Mouse (Mus musculus) B cell, adult 2 months (primary cell): ENCODE measurements at regions not wholly inside any gene's neighbourhood (a gene's known extent, or its start where the extent isn't known, plus 50 kb on each side); places are given as distances from the start of the nearest gene placed in this dataset.

Experiments
- DNase-seq, 2 experiments: peaks; one replicate each; pipeline ENCODE4 v3.0.0; 2022

DNA sequence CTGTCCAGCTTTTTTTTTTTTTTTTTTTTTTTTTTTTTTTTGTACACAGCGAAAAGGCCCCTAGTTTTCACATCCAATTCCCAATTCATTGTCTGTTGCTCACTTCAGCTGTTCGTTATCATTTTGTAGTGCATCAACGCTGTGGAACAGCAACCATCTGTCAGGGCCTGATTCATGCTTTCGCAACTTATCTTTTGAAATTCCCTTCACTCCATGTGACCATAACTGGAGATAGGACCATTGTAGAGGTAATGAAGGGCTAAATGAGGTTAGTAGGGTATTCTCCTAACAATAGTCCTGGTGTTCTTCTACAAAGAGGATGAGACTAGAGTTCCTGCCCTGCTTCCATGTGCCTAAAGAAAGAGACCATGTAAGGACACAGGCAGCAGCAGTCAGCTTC lies 146.6 kb upstream of the Clnk start:
- DNase-seq, result no peak

DNA sequence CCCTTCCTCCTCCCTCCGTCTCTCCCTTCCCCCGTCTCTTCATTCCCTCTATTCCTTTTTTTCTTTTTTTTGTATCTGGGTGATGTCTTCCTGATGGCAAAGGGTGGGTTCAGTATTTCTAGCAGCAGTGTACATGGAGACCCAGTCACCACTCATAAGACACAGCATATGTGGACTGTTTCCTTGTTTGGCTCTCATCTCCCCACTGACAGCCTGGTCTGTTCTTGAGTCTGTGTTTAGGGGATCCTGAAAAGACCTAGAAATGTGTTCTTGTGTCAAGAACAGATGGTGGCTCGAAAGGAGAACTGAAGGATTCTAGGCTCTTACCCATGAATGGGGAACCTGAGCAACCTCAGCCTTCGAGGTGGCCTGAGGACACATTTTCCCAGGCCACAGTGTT lies 124.0 kb upstream of the Clnk start:
- DNase-seq, result no peak

DNA sequence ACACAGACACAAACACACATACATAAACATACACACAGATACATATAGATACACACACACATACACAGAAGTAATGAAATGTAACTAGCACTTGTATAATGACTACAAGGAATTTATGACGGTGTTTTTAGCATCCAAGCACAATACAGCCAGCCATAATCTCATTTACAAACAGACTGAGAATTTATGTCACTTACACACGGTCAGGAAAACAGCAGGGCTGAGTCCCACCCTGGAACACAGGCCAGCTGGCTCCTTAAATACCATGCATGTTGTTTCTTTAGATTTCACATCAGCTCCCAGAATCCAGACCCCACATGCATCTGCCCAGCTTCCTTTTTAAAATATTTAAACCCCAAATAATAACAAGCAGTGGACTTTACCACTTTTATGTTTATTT lies 123.1 kb upstream of the Clnk start:
- no peak for DNase-seq

DNA sequence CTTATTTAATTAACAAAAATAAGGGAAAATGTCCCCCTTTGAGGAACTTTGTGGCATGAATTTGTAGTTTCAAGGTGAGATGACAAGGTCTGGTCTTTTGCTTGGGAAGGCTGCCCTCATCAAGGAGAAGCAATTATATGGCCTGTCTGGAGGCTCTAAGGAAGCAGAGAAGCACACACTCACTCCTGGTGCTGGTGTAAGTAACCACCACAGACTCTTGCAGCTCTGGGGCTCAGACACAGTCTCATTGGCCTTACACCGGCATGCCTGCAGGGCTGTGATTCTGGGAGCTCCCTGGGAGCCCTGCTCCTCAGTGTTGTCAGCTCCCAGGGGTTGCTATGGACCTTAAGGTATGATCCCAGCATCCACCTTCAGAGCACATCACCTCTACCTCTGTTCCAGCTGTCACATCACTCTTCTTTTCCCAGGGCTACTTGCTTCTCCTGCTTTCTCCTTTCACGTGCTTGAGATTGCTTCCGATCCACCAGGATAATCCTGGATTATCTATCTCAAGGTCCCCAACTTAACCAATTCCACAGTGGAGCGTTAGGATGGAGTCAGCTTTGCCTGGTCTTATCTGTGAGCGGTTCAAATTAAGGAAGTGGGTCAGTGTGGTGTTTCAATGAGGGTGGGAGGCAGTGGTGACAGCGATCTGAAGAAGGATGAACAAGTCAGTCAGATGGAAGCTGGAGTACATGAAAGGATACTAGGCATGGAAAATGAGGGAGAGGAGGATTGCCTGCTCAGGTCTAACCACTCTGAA lies 96.0 kb upstream of the Clnk start:
- DNase-seq, result no peak

GRCm38 (mm10) chr5:38970497-38970896 lies 93.9 kb upstream of the Clnk start:
- no peak for DNase-seq

DNA sequence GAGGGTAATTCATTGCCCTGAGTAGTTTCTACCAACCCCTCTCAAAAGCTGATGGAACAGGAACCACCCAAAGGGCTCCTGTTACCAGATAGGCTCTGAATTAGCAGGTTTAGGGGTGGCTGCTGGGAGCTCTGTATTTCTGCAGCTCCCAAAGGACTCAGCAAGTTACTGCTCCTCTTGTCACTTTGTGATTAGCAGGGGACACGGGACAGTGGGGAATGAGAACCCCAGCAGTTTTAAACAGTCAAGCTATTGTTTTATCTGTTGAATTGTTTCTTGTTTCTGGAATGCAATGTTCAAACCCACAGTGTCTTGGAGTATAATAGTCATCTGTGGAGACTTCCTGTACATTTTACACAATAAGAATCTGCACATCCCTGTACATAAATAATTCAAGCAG lies 90.4 kb upstream of the Clnk start:
- no peak for DNase-seq

DNA sequence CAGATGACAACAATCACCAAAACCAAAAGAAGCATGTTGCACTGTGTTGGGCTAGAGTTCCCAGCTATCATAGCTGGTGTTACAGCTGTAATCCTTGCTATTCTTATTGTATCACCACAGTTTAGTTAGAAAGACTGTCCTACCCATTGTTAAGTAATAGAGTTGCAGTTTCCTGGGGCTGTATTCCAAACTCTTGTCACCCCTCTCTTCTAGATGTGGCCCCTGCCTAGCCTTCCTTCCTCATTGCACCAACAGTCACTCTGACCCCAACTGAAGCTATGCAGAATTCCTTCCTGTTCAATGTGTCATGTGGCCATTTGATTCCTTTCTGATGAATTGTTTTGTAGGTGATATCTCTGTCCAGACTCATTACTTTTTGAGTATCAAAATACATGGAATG lies 87.8 kb upstream of the Clnk start:
- no peak for DNase-seq

DNA sequence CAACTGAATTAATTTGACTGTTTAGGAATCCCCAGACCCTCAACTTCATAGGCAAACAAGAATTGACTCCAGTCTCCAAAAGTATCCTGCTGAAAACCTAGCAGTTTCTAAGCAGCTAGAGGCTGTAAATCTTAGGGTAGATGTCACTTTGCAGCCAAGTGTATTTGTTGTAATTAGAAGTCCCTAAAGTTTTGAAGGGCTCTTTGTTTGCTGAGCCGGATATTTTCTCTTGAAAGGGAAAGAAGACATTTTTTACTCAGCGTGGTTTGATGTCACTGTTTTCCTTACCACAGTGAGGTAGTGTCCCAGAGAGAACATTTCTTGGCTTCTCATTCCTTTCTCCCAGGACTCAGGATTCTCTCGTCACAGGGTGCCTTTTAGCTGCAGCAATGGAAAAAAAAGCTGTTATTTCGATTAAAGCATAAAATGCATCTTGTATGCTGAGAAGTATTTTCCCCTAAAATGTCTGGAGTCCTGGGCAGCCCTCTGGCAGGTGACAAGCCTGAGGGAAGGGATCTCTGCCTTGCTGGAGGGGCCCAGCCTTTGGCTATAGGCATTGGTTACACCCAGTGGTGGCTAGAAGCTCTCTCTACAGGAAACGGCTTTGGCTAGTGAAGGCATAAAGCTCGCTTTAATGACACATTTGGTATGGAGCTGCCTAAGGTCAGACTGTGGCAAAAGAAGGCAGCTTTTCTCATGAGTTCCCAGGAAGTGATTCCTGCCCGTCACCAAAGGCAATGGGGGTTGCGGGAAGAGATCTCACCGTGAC lies 74.1 kb upstream of the Clnk start:
- no peak for DNase-seq

DNA sequence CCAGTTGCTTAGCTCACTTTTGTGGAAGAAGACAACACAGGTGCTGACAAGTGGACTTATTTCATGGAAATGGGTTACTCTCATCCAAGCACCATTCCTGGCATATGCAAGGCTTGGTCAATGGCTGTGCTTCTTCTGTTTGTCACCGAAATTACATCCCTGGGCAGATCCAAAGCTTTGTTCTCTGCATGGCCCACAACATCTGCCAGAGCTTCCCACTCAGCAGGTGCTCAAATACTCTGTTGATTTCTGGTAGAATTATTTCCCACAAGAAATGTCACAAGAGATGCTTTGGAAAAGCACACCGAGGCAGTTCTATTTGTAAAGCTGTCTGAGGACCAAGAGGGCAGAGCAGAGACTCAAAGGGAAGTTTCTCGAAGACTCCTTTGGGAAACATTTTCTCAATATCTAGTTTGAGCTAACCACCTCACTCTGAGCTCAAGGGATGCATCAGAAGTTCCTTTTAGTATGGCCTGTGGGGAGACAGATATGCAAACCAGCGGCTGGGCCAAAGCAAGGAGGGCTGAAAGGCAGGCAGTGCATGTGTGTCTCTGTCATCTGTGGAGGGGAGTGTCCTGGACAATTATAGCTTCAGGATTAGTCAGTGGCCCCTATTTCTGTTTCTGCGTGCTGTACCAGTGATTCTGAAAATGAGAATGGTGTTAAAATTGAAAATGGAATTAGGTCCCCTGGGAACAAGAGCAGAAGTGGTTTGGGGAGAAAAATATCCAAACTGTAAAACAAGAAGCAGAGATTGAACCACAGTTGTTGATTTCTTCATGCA lies 69.5 kb upstream of the Clnk start:
- DNase-seq, result no peak

DNA sequence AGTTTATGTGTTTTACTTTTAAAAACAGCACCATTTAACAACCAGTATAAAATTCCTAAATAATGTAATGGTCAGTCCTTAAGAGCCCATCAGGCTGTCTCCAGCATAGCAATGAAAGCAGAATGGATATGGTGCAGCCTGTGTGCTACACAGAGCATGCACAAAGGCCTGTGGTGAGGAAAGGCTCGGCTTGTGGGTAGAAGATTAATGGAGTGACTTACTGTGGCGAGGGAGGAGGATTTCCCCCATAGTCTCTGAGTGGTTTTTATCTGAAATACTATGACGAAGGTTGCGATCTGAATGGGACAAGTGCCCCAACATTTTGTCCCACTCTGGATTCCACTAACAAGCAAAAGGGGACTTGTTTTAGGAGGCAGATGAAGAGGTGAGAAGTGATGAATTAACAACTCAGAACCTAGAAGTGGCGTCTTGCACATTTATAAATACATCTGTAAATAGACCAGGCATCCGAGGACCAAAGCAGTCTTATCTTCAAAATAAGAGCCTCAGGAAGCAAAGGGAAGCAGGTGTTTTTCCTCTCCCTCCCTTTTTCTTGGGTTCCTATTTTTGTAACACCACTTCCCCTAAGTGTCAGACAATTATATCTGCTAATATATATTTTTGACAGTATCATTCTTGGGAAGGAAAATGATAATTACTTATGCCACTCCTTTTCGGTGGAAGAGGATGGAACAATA lies 55.9 kb upstream of the Clnk start:
- DNase-seq, result no peak

- DNase-seq, result no peak
Observed at GRCm38 (mm10) chr5:38927051-38927450, 50.4 kb upstream of the Clnk start.
